Mouse (Mus musculus) heart, adult 9 months (tissue): ENCODE results near the gene Hes3.

Source experiments
- DNase-seq, 2 experiments: peaks; one replicate each; pipeline ENCODE4 v3.0.0; 2022; ENCODE audit warnings: low spot score in 2 of 2

The Hes3 gene

GRCm38 (mm10) chr4:152281601-152282000 is 9.9 kb downstream of the Hes3 start:
- DNase-seq = no peak

- no peak for DNase-seq
Observed at GRCm38 (mm10) chr4:152278986-152279385, 12.5 kb downstream of the Hes3 start.

- DNase-seq = no peak
Observed at GRCm38 (mm10) chr4:152277916-152278315, 13.5 kb downstream of the Hes3 start.

GRCm38 (mm10) chr4:152276389-152277347 is 14.8 kb downstream of the Hes3 start:
- DNase-seq = no peak

GRCm38 (mm10) chr4:152274681-152275131 is 16.8 kb downstream of the Hes3 start:
- DNase-seq = peak; percentile 69 to 72

- DNase-seq = peak; percentile 67 to 74
Observed at GRCm38 (mm10) chr4:152273621-152274236, 17.7 kb downstream of the Hes3 start, which contains the start of gene Gpr153. TSS of gene Gpr153 (plus strand) at chr4:152274232.

GRCm38 (mm10) chr4:152273191-152273590 is 18.3 kb downstream of the Hes3 start:
- DNase-seq = no peak

GRCm38 (mm10) chr4:152272449-152273049 is 18.9 kb downstream of the Hes3 start:
- DNase-seq = peak; percentile 90 to 92

- DNase-seq = no peak
Observed at GRCm38 (mm10) chr4:152272006-152272405, 19.5 kb downstream of the Hes3 start.

- no peak for DNase-seq
Observed at GRCm38 (mm10) chr4:152271334-152271733, 20.1 kb downstream of the Hes3 start.

GRCm38 (mm10) chr4:152270599-152270998 is 20.9 kb downstream of the Hes3 start:
- no peak for DNase-seq

GRCm38 (mm10) chr4:152269967-152270366 is 21.5 kb downstream of the Hes3 start:
- DNase-seq = no peak

- peak in 1 of 2 experiments; percentile 80 for DNase-seq
Observed at GRCm38 (mm10) chr4:152267748-152268369, 23.6 kb downstream of the Hes3 start.

- DNase-seq = peak in 1 of 2 experiments; percentile 48
Observed at GRCm38 (mm10) chr4:152266236-152266895, 25.1 kb downstream of the Hes3 start.

- DNase-seq = no peak
Observed at GRCm38 (mm10) chr4:152265791-152266190, 25.7 kb downstream of the Hes3 start.

- no peak for DNase-seq
Observed at GRCm38 (mm10) chr4:152264867-152265568, 26.4 kb downstream of the Hes3 start.

- DNase-seq = no peak
Observed at GRCm38 (mm10) chr4:152264177-152264530, 27.3 kb downstream of the Hes3 start.

GRCm38 (mm10) chr4:152263512-152264176 is 27.8 kb downstream of the Hes3 start:
- DNase-seq = no peak

- no peak for DNase-seq
Observed at GRCm38 (mm10) chr4:152263089-152263488, 28.4 kb downstream of the Hes3 start.

GRCm38 (mm10) chr4:152262187-152262586 is 29.3 kb downstream of the Hes3 start:
- peak; percentile 66 to 69 for DNase-seq
